Mouse (Mus musculus): ENCODE data around the gene Zdhhc14. TPM values are rescaled to one million over a fixed set of nuclear protein-coding genes. Genes with fewer than 3 reads are reported as not detected.

The Zdhhc14 gene
- total RNA-seq, 2 experiments from 2014 or later, result 3.6 to 5.6 TPM

- no peak for DNase-seq (ENCODE audit: low spot score in 2 of 2)
These were observed 59.8 kb downstream of the Zdhhc14 start for GRCm38 (mm10) chr17:5552036-5552760.

GRCm38 (mm10) chr17:5553556-5553955, 61.2 kb downstream of the Zdhhc14 start:
- no peak for DNase-seq (ENCODE audit: low spot score in 2 of 2)

- DNase-seq (ENCODE audit: low spot score in 2 of 2), result no peak
These were observed 62.2 kb downstream of the Zdhhc14 start for GRCm38 (mm10) chr17:5554573-5554972.

GRCm38 (mm10) chr17:5556568-5556967, 64.2 kb downstream of the Zdhhc14 start:
- no peak for DNase-seq (ENCODE audit: low spot score in 2 of 2)

- no peak for DNase-seq (ENCODE audit: low spot score in 2 of 2)
These were observed 67.9 kb downstream of the Zdhhc14 start for GRCm38 (mm10) chr17:5560212-5560611.

- no peak for DNase-seq (ENCODE audit: low spot score in 2 of 2)
These were observed 70.8 kb downstream of the Zdhhc14 start for GRCm38 (mm10) chr17:5563108-5563507.

- DNase-seq (ENCODE audit: low spot score in 2 of 2), result no peak
These were observed 73.6 kb downstream of the Zdhhc14 start for GRCm38 (mm10) chr17:5566006-5566405.

- no peak for DNase-seq (ENCODE audit: low spot score in 2 of 2)
These were observed 75.6 kb downstream of the Zdhhc14 start for GRCm38 (mm10) chr17:5567943-5568342.

- DNase-seq (ENCODE audit: low spot score in 2 of 2), result no peak
These were observed 77.0 kb downstream of the Zdhhc14 start for GRCm38 (mm10) chr17:5569131-5570030.

GRCm38 (mm10) chr17:5572096-5572730, 79.9 kb downstream of the Zdhhc14 start:
- DNase-seq (ENCODE audit: low spot score in 2 of 2), result no peak

GRCm38 (mm10) chr17:5572745-5573420, 80.5 kb downstream of the Zdhhc14 start:
- DNase-seq (ENCODE audit: low spot score in 2 of 2), result no peak

GRCm38 (mm10) chr17:5574672-5575071, 82.3 kb downstream of the Zdhhc14 start:
- no peak for DNase-seq (ENCODE audit: low spot score in 2 of 2)

- DNase-seq (ENCODE audit: low spot score in 2 of 2), result no peak
These were observed 83.2 kb downstream of the Zdhhc14 start for GRCm38 (mm10) chr17:5575518-5575917.

- no peak for DNase-seq (ENCODE audit: low spot score in 2 of 2)
These were observed 89.9 kb downstream of the Zdhhc14 start for GRCm38 (mm10) chr17:5582232-5582631.

- DNase-seq (ENCODE audit: low spot score in 2 of 2), result no peak
These were observed 90.6 kb downstream of the Zdhhc14 start for GRCm38 (mm10) chr17:5582937-5583336.

GRCm38 (mm10) chr17:5583472-5584145, 91.3 kb downstream of the Zdhhc14 start:
- DNase-seq (ENCODE audit: low spot score in 2 of 2), result no peak

GRCm38 (mm10) chr17:5591604-5592209, 99.3 kb downstream of the Zdhhc14 start:
- DNase-seq (ENCODE audit: low spot score in 2 of 2), result no peak

GRCm38 (mm10) chr17:5593071-5593470, 100.7 kb downstream of the Zdhhc14 start:
- no peak for DNase-seq (ENCODE audit: low spot score in 2 of 2)

GRCm38 (mm10) chr17:5595068-5595467, 102.7 kb downstream of the Zdhhc14 start:
- DNase-seq (ENCODE audit: low spot score in 2 of 2), result no peak

GRCm38 (mm10) chr17:5596490-5596889, 104.1 kb downstream of the Zdhhc14 start:
- DNase-seq (ENCODE audit: low spot score in 2 of 2), result no peak
